Mouse (Mus musculus): ENCODE results near the gene Slc7a5. TPM values are rescaled to one million over a fixed set of nuclear protein-coding genes. Genes with fewer than 3 reads are reported as not detected.

Slc7a5 gene
- polyA plus RNA-seq, 1 experiment from 2014 or later: 39.6 TPM

GRCm38 (mm10) chr8:121948321-121949145 lies 41.0 kb upstream of the Slc7a5 start:
- 60% methylated on average over 19 of the region's 19 CpGs for WGBS
- Histone ChIP-seq H3K36me3 (no peaks in the 10 kb centered on the region), H3K27ac (replicated peaks) (peak overlapping the region; percentile 78), H3K9ac (replicated peaks) (peak overlapping the region; percentile 28), H3K4me2 (peak overlapping the region; percentile 74), H3K4me1 (peaks cover 49% of the 10 kb centered on the region), H3K9me3 (replicated peaks) (no peaks in the 10 kb centered on the region), H3K27me3 (replicated peaks) (no peaks in the 10 kb centered on the region), H3K4me3 (replicated peaks) (peak overlapping the region; percentile 33)
- ATAC-seq (ENCODE audit: low FRiP score): no peak

DNA sequence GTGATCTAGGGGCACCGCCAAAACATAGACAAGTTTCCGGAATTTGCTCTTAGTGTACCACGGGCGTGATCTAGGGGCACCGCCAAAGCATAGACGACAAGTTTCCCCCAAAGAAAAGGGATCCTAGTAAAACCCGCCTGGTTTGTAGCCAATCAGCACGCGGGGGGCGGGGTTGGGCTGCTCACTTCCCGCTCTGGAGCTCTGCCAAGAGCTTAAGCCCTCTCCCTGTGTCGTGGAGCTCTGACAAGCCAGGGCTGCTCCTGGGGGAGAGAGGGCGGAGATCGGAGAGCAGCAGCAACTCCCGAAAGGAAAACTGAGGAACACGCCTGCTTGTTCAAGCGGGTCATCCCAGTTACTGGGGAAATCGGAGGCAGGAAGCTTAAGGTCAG lies 40.3 kb upstream of the Slc7a5 start:
- peaks cover 43% of the 10 kb centered on the region for H3K4me1 ChIP-seq
- no peaks in the 10 kb centered on the region for H3K9me3 ChIP-seq (replicated peaks)
- H3K27me3 ChIP-seq (replicated peaks): no peaks in the 10 kb centered on the region
- H3K9ac ChIP-seq (replicated peaks): peak overlapping the region; percentile 28
- ATAC-seq (ENCODE audit: low FRiP score): no peak
- H3K4me2 ChIP-seq: peak overlapping the region; percentile 74
- WGBS: 0% methylated on average over 18 of the region's 18 CpGs
- H3K27ac ChIP-seq (replicated peaks): peak overlapping the region; percentile 78
- H3K36me3 ChIP-seq: no peaks in the 10 kb centered on the region
- H3K4me3 ChIP-seq (replicated peaks): peak overlapping the region; percentile 33

DNA sequence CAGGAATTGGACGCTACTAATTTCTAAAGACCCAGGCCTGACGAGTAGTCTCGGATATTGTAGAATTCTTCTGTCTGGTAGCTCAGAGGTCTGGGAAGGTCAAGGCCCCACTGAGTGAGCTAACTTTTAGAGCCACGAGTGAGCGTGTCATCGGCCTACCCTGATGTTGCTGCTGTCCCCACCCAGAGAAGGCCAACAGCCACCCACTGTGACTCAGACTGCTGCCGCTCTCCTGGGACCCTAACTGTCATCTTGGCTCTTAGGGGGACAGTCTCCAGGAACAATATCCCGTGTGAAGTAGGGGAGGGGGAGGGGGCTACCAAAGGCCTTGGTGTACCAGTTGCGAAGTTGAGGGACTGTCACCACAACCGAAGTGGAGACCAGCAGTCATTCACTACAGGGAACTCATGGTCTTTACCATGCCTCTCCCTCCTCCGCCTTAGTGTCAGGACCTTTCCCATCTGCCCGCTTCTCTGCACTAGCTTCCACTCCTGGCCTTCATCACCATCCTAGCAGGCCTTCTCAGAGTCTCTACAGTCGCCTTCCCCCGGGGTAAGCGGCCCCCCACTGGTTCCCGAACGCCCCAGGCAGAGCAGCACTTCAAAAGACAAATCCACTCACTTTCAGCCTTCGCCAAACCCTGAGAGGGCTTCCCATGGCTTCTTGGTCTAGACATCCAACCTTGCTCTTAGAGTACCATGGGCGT lies 39.7 kb upstream of the Slc7a5 start:
- Histone ChIP-seq H3K36me3 (no peaks in the 10 kb centered on the region), H3K4me3 (replicated peaks) (peak overlapping the region; percentile 33), H3K4me2 (peak overlapping the region; percentile 74), H3K9me3 (replicated peaks) (no peaks in the 10 kb centered on the region), H3K4me1 (peaks cover 37% of the 10 kb centered on the region), H3K27ac (replicated peaks) (peak overlapping the region; percentile 69), H3K27me3 (replicated peaks) (no peaks in the 10 kb centered on the region), H3K9ac (replicated peaks) (peak overlapping the region; percentile 28)
- ATAC-seq (ENCODE audit: low FRiP score): no peak
- WGBS: 29% methylated on average over 19 of the region's 19 CpGs

DNA sequence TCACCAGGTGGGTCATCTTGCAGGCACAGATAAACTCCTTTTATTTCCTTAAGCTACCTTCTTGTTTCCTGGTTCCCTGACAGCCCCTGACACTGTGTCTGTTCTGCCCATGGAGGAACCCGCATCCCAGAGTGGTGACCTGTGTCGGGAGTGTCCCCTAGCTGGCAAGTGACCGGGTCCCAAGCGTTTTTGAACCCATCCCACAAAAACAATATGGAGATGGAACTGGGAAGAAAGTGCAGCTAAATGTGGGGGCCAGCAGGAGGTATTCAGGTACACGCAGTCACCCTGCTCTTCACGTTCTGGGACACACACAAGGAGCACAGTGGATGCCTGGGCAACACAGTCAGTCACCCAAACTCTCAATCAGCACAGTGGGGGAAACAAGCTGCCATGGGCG lies 38.9 kb upstream of the Slc7a5 start:
- H3K27me3 ChIP-seq (replicated peaks): no peaks in the 10 kb centered on the region
- no peak overlapping the region for H3K9ac ChIP-seq (replicated peaks)
- no peak for ATAC-seq (ENCODE audit: low FRiP score)
- H3K36me3 ChIP-seq: no peaks in the 10 kb centered on the region
- 83% methylated on average over 7 of the region's 7 CpGs for WGBS
- H3K27ac ChIP-seq (replicated peaks): no peak overlapping the region
- H3K4me2 ChIP-seq: no peak overlapping the region
- H3K4me3 ChIP-seq (replicated peaks): no peak overlapping the region
- no peaks in the 10 kb centered on the region for H3K9me3 ChIP-seq (replicated peaks)
- peaks cover 29% of the 10 kb centered on the region for H3K4me1 ChIP-seq

GRCm38 (mm10) chr8:121944831-121945230 lies 37.3 kb upstream of the Slc7a5 start, which contains the start of gene Car5a:
Car5a (minus strand) TSS chr8:121944904.
- Histone ChIP-seq H3K4me3 (replicated peaks) (no peak within 1 kb of the TSS), H3K4me1 (peaks cover 27% of the 10 kb centered on the region), H3K27ac (replicated peaks) (no peak within 1 kb of the TSS), H3K9ac (replicated peaks) (no peak within 1 kb of the TSS), H3K9me3 (replicated peaks) (no peaks in the 10 kb centered on the region), H3K4me2 (no peak within 1 kb of the TSS), H3K36me3 (no peaks in the 10 kb centered on the region), H3K27me3 (replicated peaks) (no peaks in the 10 kb centered on the region)
- no peak for ATAC-seq (ENCODE audit: low FRiP score)

- no peak overlapping the region for H3K27ac ChIP-seq (replicated peaks)
- no peaks in the 10 kb centered on the region for H3K27me3 ChIP-seq (replicated peaks)
- H3K9me3 ChIP-seq (replicated peaks): no peaks in the 10 kb centered on the region
- H3K4me2 ChIP-seq: no peak overlapping the region
- no peak for ATAC-seq (ENCODE audit: low FRiP score)
- no peak overlapping the region for H3K4me3 ChIP-seq (replicated peaks)
- H3K9ac ChIP-seq (replicated peaks): no peak overlapping the region
- no peaks in the 10 kb centered on the region for H3K36me3 ChIP-seq
- peaks cover 17% of the 10 kb centered on the region for H3K4me1 ChIP-seq
- 82% methylated on average over 8 of the region's 8 CpGs for WGBS
Measured at GRCm38 (mm10) chr8:121943716-121944115, 36.2 kb upstream of the Slc7a5 start.

GRCm38 (mm10) chr8:121943057-121943540 lies 35.6 kb upstream of the Slc7a5 start:
- no peak overlapping the region for H3K4me2 ChIP-seq
- H3K4me3 ChIP-seq (replicated peaks): no peak overlapping the region
- no peak overlapping the region for H3K9ac ChIP-seq (replicated peaks)
- H3K4me1 ChIP-seq: peaks cover 11% of the 10 kb centered on the region
- no peak overlapping the region for H3K27ac ChIP-seq (replicated peaks)
- ATAC-seq (ENCODE audit: low FRiP score): no peak
- no peaks in the 10 kb centered on the region for H3K36me3 ChIP-seq
- 70% methylated on average over 2 of the region's 2 CpGs for WGBS
- H3K9me3 ChIP-seq (replicated peaks): no peaks in the 10 kb centered on the region
- H3K27me3 ChIP-seq (replicated peaks): no peaks in the 10 kb centered on the region

GRCm38 (mm10) chr8:121938732-121939131 lies 31.2 kb upstream of the Slc7a5 start:
- H3K27ac ChIP-seq (replicated peaks): no peak overlapping the region
- H3K36me3 ChIP-seq: no peaks in the 10 kb centered on the region
- no peaks in the 10 kb centered on the region for H3K9me3 ChIP-seq (replicated peaks)
- H3K4me2 ChIP-seq: no peak overlapping the region
- no peak for ATAC-seq (ENCODE audit: low FRiP score)
- H3K27me3 ChIP-seq (replicated peaks): no peaks in the 10 kb centered on the region
- H3K9ac ChIP-seq (replicated peaks): no peak overlapping the region
- no peak overlapping the region for H3K4me3 ChIP-seq (replicated peaks)
- WGBS: 89% methylated on average over 7 of the region's 7 CpGs
- peaks cover 23% of the 10 kb centered on the region for H3K4me1 ChIP-seq

DNA sequence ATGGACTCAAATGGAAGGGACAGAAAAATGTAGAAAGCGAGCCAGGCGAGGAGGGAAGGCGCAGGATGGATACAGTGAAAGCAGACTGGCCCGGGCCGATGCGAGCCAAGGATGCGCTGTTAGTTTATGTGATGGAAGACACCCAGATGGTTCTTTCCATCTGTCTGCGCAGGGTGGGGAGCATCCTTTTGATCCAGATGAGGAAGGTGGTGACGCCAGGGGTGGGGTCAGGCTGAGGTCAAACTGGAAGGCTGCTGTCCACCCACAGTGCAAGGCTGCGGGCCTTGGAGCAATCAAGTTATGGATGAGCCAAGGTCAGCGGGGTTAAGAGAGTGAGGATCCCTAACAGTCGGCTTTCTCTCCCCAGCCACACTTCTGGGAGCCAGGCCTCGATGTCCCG lies 28.9 kb upstream of the Slc7a5 start:
- WGBS: 68% methylated on average over 14 of the region's 14 CpGs
- Histone ChIP-seq H3K9ac (replicated peaks) (no peak overlapping the region), H3K27me3 (replicated peaks) (no peaks in the 10 kb centered on the region), H3K4me2 (no peak overlapping the region), H3K36me3 (no peaks in the 10 kb centered on the region), H3K27ac (replicated peaks) (peak overlapping the region; percentile 78), H3K4me1 (peaks cover 23% of the 10 kb centered on the region), H3K4me3 (replicated peaks) (no peak overlapping the region), H3K9me3 (replicated peaks) (no peaks in the 10 kb centered on the region)
- ATAC-seq (ENCODE audit: low FRiP score): no peak

- H3K4me2 ChIP-seq: no peak overlapping the region
- 40% methylated on average over 12 of the region's 12 CpGs for WGBS
- H3K27me3 ChIP-seq (replicated peaks): no peaks in the 10 kb centered on the region
- no peaks in the 10 kb centered on the region for H3K9me3 ChIP-seq (replicated peaks)
- H3K36me3 ChIP-seq: no peaks in the 10 kb centered on the region
- no peak overlapping the region for H3K4me3 ChIP-seq (replicated peaks)
- H3K4me1 ChIP-seq: peaks cover 23% of the 10 kb centered on the region
- H3K9ac ChIP-seq (replicated peaks): no peak overlapping the region
- ATAC-seq (ENCODE audit: low FRiP score): peak; percentile 82
- H3K27ac ChIP-seq (replicated peaks): peak overlapping the region; percentile 78
Measured at GRCm38 (mm10) chr8:121935341-121936294, 28.1 kb upstream of the Slc7a5 start.

DNA sequence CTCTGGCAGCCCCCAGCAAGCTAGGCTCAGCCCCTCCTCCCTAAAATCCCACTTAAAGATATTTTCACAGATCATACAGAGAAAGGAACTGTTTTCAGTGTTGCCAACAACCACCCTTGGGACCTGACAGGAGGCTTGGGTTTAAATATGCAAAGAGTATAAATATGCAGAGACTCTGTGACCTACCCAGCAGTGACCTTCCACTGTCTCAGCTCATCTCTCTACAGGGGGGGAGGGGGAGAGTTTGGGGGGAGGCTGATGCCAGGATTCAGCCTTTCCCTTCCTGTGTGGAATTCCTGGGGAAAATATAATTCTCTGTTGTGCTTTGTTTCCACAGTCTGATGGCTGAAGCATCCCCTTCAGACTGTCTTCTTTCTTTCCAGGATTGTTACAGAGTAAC lies 27.4 kb upstream of the Slc7a5 start:
- ATAC-seq (ENCODE audit: low FRiP score): 0 out of 2 replicates have a peak, but pooled peaks have one; percentile 10
- H3K27me3 ChIP-seq (replicated peaks): no peaks in the 10 kb centered on the region
- no peak overlapping the region for H3K4me3 ChIP-seq (replicated peaks)
- peak overlapping the region; percentile 72 for H3K27ac ChIP-seq (replicated peaks)
- peaks cover 23% of the 10 kb centered on the region for H3K4me1 ChIP-seq
- H3K9me3 ChIP-seq (replicated peaks): no peaks in the 10 kb centered on the region
- H3K9ac ChIP-seq (replicated peaks): no peak overlapping the region
- H3K36me3 ChIP-seq: no peaks in the 10 kb centered on the region
- H3K4me2 ChIP-seq: no peak overlapping the region
